Mouse (Mus musculus) megakaryocyte, embryonic 14.5 days (primary cell): ENCODE measurements around the gene Cpxm1.

Experiments used
- FLI1 ChIP-seq: IDR thresholded peaks from 2 replicates; pipeline ENCODE4 v1.6.1; 2012; ENCODE audit warnings: low read length, inconsistent platforms, mixed read lengths
- GATA1 ChIP-seq: IDR thresholded peaks from 3 replicates; pipeline ENCODE4 v1.6.1; 2012; ENCODE audit warnings: mixed read lengths, low read length, inconsistent platforms, borderline replicate concordance

GRCm38 (mm10) chr2:130383895-130384294 is 13.5 kb downstream of the Cpxm1 start:
- TF ChIP-seq GATA1 (no peak), FLI1 (no peak)
